Mouse (Mus musculus) neural tube, embryonic 10.5 days (tissue): ENCODE data around the gene Lmo2.

Source experiments
- DNase-seq: peaks from one replicate; pipeline ENCODE4 v3.0.0-alpha.2; 2017; ENCODE audit warnings: low spot score; ENCODE audit errors: extremely low spot score

Lmo2 gene

DNA sequence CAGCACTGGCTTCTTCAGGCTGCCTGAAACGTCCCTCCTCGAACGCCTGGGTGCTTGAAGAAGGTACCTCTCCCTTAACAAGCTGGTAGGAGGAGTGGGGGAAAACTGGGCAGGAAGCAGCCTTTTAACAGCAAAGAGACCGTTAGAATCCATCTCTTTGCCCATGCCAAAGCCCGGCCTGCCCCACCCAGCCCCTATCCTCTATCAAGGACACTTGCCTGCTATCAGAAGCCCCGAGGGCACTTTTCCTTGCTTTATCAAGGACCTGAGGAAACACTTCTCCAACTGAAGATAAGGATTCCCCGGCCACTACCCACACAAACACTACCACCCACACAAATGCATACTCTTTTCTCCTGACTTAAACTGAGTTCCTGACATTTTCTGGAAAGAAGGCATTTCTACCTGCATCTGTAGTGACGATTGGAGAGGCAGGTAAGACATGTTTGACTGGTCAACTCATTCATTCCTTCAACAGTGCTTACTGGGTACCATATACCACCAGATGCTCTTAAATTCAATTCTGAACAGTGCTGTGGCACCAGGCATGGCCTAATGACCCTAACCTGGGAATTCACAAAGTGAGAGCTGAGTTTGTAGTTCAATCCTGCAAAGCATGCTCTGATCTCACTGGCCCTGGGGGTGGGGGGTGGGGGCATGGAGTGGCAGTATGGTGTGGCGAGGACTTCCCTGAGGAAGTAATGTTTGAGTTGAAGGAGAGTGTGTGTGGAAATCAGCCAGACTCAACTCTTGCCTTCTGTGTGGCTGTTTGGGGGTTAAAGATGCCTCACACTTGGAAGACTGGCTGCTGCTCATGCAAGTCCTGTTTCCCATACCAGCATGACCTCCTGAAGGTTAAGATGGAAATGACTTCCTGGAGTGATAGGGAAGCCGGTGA lies at the start of gene Lmo2:
Gene Lmo2 (plus strand): TSS at position 338 of the 898 bp plus-strand sequence.
- DNase-seq = no peak

DNA sequence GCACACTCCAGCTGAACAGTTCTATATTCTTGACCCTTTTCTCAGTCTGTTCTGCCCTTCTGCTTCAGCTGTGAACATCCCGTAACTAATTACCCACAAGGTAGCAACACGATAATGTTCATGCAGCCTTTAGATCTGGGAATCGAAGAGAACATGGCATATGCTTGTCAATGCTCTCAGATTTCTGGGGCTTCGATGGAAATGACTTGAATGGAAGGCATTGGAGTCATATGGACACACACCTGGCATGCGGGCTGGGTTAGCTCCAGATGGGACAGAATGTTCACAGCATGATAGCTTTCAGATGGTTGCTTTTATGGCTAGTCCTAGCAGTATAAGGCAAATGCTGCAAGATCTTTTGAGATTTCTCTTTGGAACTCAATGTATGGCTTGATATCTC lies 47.2 kb upstream of the Lmo2 start:
- DNase-seq = no peak

DNA sequence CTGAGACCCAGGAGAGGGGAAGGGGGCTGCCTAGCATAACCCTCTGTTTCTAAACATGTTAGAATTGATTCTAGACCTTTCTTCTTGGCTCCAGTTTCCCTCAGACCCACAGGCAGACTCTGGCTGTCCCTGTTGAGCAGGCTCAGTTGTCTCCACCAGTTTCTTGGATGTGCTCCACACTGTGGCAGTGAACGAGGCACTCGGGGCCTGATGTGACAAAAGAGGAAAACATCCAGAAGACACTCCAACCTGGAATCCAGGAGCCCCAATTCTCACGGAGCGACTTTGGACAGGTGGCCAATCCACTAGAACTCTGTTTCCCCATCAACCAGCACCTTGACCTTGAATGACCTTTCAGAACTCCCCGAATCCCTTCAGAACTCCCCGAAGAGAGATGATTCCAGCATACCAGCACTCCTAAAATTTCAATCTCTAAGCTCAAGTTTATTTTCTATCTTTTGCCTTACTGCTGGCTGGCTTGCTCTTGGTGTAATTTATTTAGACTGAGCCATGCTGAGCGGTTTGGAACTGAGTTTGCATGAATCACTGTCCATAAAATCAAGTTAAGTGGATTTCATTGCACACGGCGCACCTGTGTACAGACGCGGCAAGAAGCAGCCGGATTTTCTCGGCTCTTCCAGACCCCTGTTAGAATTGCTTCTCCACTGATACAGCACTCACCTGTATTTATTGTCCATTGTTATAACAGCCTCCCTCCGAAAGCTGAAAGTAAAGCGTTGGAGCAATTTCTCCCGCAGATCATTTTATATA lies 45.1 kb upstream of the Lmo2 start:
- DNase-seq = no peak

DNA sequence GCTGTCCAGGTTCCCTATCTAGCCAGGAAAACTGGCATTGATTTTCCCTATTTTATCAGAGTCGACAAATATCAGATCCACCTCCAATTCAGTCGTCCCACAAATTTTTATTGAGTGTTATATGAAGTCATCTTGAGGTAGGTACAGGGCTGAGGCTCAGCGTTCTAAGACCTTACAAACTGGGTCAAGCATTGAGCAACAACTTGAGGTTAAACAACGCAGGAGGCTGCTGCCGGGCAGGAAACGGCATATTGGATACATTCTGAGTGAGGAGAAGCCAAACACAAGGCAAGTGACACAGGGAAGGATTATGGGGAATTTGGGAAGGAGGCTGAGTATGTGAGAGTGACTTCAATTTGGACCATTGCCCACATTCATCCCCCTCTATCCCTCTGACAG lies 44.5 kb upstream of the Lmo2 start:
- no peak for DNase-seq

DNA sequence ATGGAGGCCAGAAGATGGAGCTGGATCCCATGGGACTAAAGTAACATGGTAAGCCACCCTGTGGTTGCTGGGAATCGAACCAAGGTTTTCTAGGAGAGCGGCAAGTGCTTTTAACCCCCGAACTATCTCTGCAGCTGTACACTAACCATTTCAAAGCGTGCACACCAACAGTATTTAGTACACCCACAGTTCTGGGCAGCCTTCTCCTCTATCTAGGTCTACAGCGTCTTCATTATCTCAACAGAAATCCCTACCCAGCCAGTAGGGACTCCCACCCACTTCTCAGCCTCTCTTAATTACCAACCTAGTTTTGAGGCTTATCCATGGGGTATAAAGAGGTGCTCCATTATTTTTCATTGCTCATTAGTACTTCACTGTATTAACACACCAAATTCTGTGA lies 41.7 kb upstream of the Lmo2 start:
- DNase-seq = no peak

DNA sequence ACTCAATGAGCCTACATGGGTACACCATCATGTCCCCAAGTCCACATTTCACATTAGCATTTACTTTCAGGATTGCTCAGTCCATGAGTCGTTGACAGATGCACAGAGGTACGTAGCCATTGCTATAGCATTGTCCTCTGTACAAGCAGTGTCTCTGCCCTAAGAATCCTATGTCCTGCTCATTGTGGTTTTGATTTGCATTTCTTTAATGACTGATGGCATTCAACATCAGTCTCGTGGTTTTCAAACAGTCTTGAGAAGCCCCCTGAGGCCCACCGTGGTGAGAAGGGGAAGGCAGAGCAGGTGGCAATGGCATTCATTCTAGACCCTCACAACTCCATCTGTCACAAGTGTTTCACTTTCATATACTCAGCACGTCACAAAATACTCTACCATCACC lies 40.4 kb upstream of the Lmo2 start:
- DNase-seq = no peak

DNA sequence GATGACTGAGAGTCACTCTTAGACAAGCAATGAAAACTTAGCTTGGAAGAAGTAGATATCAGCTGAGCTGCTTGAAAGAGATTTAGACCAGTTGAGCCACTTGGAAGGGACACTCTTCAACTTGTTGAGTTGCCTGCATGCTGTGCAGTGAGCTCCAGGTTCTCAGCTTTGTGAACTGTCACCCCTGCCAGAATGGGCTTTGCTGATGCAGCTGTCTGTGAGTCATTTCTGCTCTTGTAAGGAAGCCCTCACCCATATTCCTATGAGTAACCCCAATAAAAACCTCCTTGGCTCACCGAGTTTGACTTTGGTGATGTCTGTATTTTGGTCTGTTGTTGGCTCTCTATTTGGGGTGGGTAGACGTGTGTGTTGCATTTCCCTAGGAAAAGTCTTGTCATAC lies 39.4 kb upstream of the Lmo2 start:
- DNase-seq = no peak

DNA sequence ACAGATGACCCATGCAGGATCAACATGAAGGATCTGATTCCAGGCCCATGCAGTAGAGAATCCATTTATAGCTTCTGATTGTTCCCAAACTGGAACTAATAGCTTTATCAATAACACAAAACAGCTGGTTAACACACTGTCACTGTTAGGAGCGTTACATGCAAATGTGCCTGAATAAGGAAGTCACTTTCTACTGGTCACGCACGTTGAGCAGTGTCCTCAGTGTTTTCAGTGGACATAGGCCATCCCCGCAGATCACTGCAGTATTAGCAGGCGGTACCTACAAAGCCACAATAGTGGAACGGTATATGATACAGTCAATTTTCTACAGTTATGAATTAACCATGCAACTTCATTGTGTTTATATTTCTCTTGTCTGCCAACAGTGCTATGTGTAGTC lies 38.3 kb upstream of the Lmo2 start:
- DNase-seq = no peak

DNA sequence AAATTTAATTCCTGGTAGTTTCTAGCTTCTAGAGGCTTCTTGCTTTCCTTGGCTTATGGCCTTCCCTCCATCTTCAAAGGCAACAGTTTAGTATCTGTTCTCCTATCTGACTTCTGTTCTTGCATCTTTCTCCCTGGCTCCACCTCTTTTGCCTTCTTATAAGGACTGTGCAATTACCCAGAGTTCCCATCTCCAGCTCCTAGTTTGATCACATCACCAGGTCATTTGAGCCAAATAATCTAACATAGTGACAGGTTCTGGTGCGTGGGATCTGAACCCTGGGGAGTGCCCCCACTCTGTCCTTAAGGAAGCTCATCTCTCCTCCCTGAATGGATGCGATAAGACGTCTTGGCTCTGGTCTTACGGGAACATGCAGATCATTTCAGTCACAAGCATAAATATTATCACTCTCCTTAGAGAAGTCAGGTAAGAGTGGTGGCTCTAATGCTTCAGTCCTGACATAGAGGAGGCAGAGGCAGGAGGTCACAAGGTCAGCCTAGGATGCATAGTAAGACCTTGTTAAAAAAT lies 31.1 kb upstream of the Lmo2 start:
- DNase-seq = no peak

DNA sequence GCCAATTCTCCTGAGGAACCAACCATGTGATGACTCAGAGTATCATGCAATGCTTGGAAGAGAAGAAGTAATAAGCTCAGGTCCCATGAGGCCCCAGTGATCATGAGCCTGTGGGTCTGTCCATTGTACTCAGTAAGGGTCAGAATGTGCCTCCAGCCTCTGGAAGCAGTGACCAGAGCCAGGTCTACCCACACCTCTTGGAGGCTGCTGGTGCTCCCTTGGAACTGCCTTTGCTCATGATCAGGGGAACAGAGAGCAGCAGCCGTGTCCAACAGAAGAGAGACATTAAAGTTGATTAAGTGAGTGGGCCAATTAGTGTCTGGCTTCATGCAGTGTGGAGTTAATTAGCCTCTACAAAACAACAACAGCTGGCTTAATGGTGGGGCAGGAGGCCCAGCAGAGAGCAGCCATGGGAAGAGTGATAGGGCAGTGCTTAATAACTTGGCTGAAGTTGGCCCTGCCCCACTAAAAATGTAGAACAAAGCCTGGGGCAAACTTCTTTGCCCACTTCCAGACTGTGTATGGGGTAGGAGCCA lies 30.1 kb upstream of the Lmo2 start:
- DNase-seq = no peak

DNA sequence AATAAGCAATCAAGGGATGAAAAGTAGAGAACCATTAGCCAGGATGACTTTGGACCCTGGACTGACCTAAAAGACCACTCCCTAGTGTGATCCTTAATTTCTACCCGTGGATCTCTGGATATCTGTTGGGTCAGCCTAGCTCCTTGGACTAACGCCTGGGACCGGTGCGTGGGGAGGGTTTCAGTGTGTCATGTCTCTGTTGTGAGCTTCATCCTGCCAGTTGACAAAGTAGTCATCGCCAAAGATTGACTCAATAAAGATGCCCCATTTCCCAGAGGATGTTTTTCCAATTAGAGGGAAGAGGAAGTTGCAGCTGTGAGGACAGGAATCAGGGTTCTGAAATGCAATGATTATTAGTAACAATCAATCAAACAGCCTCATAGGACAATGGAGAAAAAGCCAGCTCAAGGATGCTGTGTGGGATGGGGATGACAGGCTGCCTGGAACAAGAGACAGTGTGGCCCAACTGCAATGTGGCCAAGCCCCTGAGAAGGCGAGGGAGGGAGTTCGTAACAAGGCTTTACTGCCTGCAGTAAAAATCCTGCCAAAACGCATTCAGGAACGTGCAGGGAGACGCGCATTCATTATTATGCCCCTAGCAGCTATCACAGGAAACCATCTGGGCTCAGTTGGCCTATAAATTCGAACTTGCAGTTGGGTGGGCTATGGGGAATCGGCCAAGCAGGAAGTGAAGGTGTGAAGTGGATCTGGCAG lies 27.3 kb upstream of the Lmo2 start:
- no peak for DNase-seq

DNA sequence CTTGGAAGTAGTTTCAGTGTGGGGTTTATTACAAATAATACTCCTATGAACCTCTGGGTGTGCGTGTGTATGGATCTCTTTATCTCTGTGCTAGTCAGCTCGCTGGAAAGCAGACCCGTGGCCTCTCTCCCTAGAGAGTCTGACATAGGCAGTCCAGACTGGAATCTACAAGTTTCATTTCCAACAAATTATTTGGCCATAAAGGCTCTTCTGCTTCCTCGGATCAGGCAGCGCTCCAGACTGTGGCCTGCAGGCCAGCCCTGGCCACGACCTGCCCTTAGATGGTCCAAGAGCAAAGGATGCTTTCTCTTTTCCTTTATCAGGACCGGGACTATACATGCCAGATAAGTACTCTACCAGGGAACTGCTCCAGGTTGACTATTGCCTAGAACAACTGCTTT lies 26.3 kb upstream of the Lmo2 start:
- DNase-seq = no peak

DNA sequence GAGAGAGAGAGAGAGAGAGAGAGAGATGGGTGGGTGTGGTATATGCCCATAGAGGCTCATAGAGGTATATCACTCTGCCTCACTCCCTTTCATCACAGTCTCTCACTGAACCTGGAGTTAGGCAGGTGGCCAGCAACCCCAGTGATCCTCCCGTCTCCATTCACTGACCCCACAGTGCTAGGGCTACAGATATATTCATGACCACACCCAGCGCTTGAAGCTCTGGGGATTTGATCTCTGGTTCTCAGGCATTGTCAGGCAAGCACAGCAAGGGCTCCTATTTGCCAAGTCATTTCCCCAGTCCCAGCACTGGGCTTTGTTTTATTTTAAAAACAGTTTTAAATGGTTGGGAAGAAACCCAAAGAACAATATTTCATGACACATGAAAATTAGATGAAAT lies 25.8 kb upstream of the Lmo2 start:
- DNase-seq = no peak

DNA sequence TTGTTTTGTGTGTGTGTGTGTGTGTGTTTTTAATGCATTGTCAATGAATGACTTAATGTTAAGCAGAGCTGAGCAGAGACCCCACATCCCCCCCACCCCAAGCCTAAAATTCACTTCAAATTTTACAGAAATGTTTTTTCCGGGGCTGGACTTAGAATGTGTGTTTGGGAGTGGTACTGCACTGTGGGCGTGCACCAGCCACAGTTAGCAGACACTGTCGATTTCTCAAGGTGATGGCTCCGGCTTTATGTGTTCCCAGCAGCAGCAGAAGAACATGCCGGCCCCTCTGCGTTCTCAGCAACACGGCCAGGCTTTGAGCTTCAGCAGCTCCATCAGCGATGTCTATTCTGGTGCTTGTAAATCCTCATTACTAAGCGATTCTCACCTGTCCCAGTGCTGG lies 25.3 kb upstream of the Lmo2 start:
- no peak for DNase-seq

DNA sequence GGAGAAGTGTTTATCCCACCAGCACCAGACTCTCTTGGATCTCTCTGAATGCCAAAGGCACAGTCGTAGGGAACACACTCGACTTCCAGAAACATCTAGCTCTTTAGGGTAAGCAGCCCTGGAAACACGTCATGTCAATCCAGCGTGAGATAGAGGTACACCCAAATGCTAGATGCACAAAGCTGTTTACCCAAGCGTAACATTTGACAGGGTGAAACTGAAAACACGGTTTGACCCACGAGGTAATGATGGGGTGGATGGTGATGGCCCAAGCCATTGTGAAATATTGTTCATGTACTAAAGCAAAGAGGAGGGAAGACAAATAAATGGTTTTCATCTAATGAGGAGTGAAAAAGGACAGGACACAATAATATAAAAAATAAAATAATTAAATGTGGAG lies 23.5 kb upstream of the Lmo2 start:
- no peak for DNase-seq

DNA sequence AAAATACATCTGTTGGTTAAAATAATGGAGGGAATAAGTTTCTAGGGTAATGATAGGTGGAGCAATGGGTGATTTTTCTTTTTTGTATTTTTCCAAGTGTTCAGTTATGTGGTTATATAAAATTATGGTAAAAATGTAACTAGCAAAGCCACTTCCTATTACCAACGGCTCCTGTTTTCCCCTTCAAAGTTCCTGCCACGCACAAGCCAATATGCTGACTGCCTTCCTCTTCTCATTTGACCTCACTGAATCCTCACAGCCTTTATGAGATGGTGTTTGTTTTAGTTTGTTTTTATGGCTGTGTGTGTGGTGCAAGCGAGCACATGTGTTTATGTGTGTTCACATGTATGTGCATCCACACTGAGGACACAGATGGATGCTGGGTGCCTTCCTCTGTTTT lies 23.1 kb upstream of the Lmo2 start:
- no peak for DNase-seq

DNA sequence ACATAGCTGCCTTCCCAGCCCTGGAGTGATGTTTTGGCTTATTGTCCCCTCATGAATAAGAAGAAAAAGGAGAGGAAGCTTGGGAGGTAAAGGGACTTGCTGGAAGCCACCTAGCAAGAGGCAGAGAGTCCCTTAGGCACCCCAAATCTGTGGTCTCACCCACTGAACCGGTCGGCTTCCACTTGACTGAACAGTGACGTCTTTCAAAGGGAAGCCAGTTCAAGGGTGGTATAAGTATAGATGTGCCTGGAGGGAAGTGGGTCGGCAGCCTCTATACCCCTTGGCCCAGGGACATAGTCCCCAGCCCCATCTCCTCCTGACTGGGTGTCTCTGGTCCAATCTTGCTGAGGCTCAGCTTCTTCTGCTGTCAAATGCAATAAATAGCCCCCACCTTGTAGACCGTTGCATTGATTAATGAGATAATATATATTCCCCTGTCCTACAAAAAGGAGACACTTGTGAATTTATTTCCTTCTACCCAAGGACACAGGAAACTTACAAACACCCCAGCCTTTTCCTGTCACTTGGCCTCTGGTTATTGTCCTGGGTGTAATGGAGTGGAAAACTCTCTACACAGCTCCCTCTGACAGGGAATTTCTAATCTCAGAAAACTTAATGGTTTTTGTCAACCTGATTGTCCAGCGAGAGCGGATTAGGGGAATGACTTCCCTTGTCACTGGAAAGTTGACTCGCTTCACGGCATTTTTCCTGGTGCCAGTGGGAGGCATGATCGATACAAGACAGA lies 21.9 kb upstream of the Lmo2 start:
- no peak for DNase-seq

DNA sequence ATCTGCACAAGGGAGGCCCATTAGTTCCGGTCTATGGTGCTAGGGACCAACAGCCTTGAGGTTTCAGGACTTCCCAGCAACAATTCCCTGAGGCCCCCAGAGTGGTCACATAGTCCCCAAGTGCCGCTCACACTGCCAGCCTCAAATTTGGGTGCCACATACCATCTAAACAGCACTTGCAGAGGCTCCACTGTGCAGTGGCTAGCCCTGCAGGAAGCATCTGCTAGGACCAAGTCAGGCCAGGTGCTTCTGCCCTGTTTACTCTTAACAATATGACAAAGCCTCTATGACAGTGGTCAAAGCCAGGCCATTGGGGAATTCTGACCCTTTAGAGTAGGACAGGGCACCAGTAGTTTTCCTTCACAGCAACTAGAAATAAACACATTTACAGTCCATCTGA lies 21.1 kb upstream of the Lmo2 start:
- no peak for DNase-seq

DNA sequence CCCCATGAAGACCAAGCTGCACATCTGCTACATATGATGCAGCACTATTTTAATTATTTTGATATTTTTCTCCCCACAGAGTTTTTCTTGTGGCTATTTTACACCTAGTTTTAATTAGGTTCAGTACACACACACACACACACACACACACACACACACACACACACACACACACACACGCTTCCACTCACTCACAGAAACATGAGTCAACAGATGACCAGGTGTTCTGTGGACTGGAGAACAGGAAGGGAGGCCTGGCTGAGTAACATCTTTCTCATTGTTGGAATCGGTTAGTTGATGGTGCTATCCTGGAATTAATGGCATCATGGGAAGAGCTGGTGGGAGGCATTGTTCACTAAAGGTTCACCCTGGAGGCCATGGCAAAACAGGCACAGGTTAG lies 20.1 kb upstream of the Lmo2 start:
- no peak for DNase-seq

DNA sequence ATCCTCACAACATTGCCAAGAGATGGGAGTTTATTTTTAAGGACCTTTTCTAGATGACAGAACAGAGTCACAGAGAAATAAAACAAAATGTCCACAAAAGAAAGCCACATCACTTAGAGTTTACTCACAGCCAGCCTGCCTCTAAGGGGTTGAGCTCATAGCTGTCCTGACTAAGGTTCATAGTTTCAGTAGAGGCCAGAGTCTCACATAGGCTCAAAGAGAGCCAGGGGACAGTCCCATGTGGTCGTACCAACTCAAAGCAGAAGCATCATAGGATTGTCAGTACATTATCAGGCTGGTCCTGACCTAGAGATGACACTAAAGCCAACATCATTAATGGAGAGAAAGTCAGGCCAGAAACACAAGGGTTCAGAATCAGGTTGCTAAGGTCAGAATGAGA lies 19.2 kb upstream of the Lmo2 start:
- no peak for DNase-seq

DNA sequence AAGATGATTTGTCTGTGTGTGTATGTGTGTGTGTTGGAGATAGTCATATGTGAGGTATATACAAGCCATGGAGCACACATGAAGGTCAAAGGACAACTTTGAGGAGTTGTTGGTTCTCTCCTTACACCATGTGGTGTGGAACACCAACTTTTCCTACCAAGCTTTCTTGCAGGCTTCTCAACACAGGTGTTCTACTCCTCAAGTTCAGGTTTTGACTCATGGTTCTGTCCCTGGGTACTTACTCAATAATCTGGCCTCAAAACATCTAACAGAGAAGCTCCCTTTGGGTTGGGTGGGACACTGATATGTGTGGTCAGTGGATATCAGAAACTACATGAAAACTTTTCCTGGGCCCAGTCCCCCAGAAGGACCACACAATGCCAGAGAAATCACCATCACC lies 18.8 kb upstream of the Lmo2 start:
- no peak for DNase-seq
